ENCODE assay signal across 9 mouse cellular contexts in the genomic region with DNA sequence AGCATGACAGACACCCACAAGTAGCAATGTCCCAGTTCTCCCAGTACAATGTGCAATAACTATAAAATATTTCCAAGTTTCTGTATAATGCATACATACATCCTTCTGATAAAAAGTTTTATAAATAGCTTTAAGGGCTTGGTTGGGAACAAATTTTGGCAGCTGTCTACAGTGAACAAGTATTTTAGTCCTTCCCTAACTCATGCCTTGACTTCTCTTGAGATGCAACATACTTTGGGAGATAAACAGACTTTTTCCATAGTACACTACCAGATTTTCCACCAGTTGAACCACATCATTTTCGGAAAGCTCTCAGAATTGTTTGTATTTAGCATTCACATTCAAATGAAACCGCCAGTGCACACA. TPM values are rescaled to one million over a fixed set of nuclear protein-coding genes. Genes with fewer than 3 reads are reported as not detected.
DNase-seq lines count a peak whose midpoint lies in the region; ATAC-seq lines count a peak whose summit lies in the region.
"Had no signal": no experiment of that assay in that cellular context is flagged by ENCODE, and none has a peak within 500 bp of the region (broad histone marks: within the 10 kb centered on the region; RNA-seq: fewer than 3 reads in every experiment).

No protein-coding gene starts in this region.

- 0% methylated on average over 2 of the region's 2 CpGs for WGBS in kidney, embryonic 14.5 days
- 0% methylated on average over 2 of the region's 2 CpGs for WGBS in hindbrain, embryonic 15.5 days
- WGBS in midbrain, embryonic 14.5 days, result 3% methylated on average over 2 of the region's 2 CpGs

- peak overlapping the region; percentile 89; the same call in 1 of the 2 replicates for H3K9ac ChIP-seq in kidney, embryonic 14.5 days (ENCODE audit: low read depth, low read length)
- no peak overlapping the region for H3K9ac ChIP-seq in hindbrain, embryonic 15.5 days
- peak overlapping the region; percentile 89; the same call in 1 of the 2 replicates for H3K9ac ChIP-seq in midbrain, embryonic 14.5 days (replicated peaks; ENCODE audit: low read length)

- H3K4me2 ChIP-seq in kidney, embryonic 14.5 days (replicated peaks; ENCODE audit: low read depth, low read length), result peak overlapping the region; percentile 70
- H3K4me2 ChIP-seq in hindbrain, embryonic 15.5 days, result peak overlapping the region; percentile 78
- peak overlapping the region; percentile 54 for H3K4me2 ChIP-seq in midbrain, embryonic 14.5 days (ENCODE audit: low read length)

- H3K36me3 ChIP-seq in kidney, embryonic 14.5 days (ENCODE audit: control insufficient read depth, insufficient read depth, low read length), result peaks cover 19% of the 10 kb centered on the region
- H3K36me3 ChIP-seq in hindbrain, embryonic 15.5 days, result peaks cover 19% of the 10 kb centered on the region
- H3K36me3 ChIP-seq in midbrain, embryonic 14.5 days (ENCODE audit: control insufficient read depth, insufficient read depth, low read length), result peaks cover 19% of the 10 kb centered on the region

- peak; percentile 25 for ATAC-seq in kidney, embryonic 14.5 days (ENCODE audit: low FRiP score, low TSS enrichment)
- ATAC-seq in hindbrain, embryonic 15.5 days (ENCODE audit: low FRiP score, low read depth), result peak; percentile 1; the same call in 1 of the 2 replicates
- peak; percentile 35 for ATAC-seq in midbrain, embryonic 14.5 days (ENCODE audit: low FRiP score, low TSS enrichment)

- no peaks in the 10 kb centered on the region for H3K27me3 ChIP-seq in kidney, embryonic 14.5 days (ENCODE audit: control insufficient read depth, insufficient read depth, low read length)
- no peaks in the 10 kb centered on the region for H3K27me3 ChIP-seq in hindbrain, embryonic 15.5 days
- no peaks in the 10 kb centered on the region for H3K27me3 ChIP-seq in midbrain, embryonic 14.5 days (ENCODE audit: control insufficient read depth, insufficient read depth, low read length)
- H3K27me3 ChIP-seq: Patski had no signal

- DNase-seq in kidney, adult 18-20 months, result no peak
- peak; percentile 8 for DNase-seq in c-Kit-positive CD71-positive TER-119-positive erythroid progenitor cells, embryonic 14.5 days (ENCODE audit: low spot score)
- no peak for DNase-seq in midbrain, embryonic 14.5 days
- DNase-seq in adrenal gland, postnatal 25 days, result no peak
- no peak for DNase-seq in right cerebral cortex, postnatal 25 days
- DNase-seq in cerebellum, adult 11-12 months, result no peak

- peaks cover 6% of the 10 kb centered on the region for H3K4me1 ChIP-seq in kidney, embryonic 14.5 days (ENCODE audit: control insufficient read depth, insufficient read depth, low read length)
- H3K4me1 ChIP-seq in hindbrain, embryonic 15.5 days (replicated peaks), result peaks cover 19% of the 10 kb centered on the region
- H3K4me1 ChIP-seq in midbrain, embryonic 14.5 days (ENCODE audit: control insufficient read depth, insufficient read depth, low read length), result peaks cover 9% of the 10 kb centered on the region

- peak overlapping the region; percentile 83 for H3K4me3 ChIP-seq in kidney, embryonic 14.5 days (ENCODE audit: low read length)
- H3K4me3 ChIP-seq in hindbrain, embryonic 15.5 days, result peak overlapping the region; percentile 94
- H3K4me3 ChIP-seq in midbrain, embryonic 14.5 days (replicated peaks; ENCODE audit: low read depth, low read length), result peak overlapping the region; percentile 83

- H3K27ac ChIP-seq in kidney, embryonic 14.5 days (ENCODE audit: low read depth, low read length), result peak overlapping the region; percentile 87; the same call in 1 of the 2 replicates
- H3K27ac ChIP-seq in hindbrain, embryonic 15.5 days (replicated peaks), result peak overlapping the region; percentile 92; the same call in 1 of the 2 replicates
- H3K27ac ChIP-seq in midbrain, embryonic 14.5 days (replicated peaks; ENCODE audit: low read depth, low read length), result peak overlapping the region; percentile 93; the same call in 1 of the 2 replicates

- no peaks in the 10 kb centered on the region; the same call in 1 of the 2 replicates for H3K9me3 ChIP-seq in kidney, embryonic 14.5 days (ENCODE audit: control insufficient read depth, low read length)
- H3K9me3 ChIP-seq in hindbrain, embryonic 15.5 days, result no peaks in the 10 kb centered on the region
- H3K9me3 ChIP-seq in midbrain, embryonic 14.5 days (ENCODE audit: control insufficient read depth, low read length), result peaks cover 1% of the 10 kb centered on the region; the same call in 1 of the 2 replicates

RNA-seq across cellular contexts. Expression of gene BC005561, which starts 0.3 kb away (rescaled TPM):
- polyA plus RNA-seq in kidney, embryonic 14.5 days (2014; fragmentation: Nextera tagmentation; extraction: Ambion mirVana), result 15.9 and 16.3 TPM in 2 replicates
- polyA plus RNA-seq in hindbrain, embryonic 15.5 days (2015; fragmentation: Nextera tagmentation; extraction: Ambion mirVana), result 11.7 and 13.4 TPM in 2 replicates
- polyA plus RNA-seq in midbrain, embryonic 14.5 days (2014; fragmentation: Nextera tagmentation; extraction: Ambion mirVana), result 13.6 and 14.3 TPM in 2 replicates
- 12.1 and 13.9 TPM in 2 replicates for total RNA-seq in adrenal gland, postnatal 25 days (2021)

RNA-seq across cellular contexts. Expression of gene Pkd2, which starts 48.6 kb away (rescaled TPM):
- 15.3 and 29.3 TPM in 2 replicates for polyA plus RNA-seq in kidney, embryonic 14.5 days (2014; fragmentation: Nextera tagmentation; extraction: Ambion mirVana)
- 8.8 and 9.2 TPM in 2 replicates for polyA plus RNA-seq in hindbrain, embryonic 15.5 days (2015; fragmentation: Nextera tagmentation; extraction: Ambion mirVana)
- polyA plus RNA-seq in midbrain, embryonic 14.5 days (2014; fragmentation: Nextera tagmentation; extraction: Ambion mirVana), result 8.2 and 10.0 TPM in 2 replicates
- total RNA-seq in adrenal gland, postnatal 25 days (2021), result 47.4 and 59.7 TPM in 2 replicates
